Mouse (Mus musculus) liver, embryonic 16.5 days (tissue): ENCODE measurements around the gene Ext2. TPM values are rescaled to one million over a fixed set of nuclear protein-coding genes. Genes with fewer than 3 reads are reported as not detected.

ENCODE experiments used
- ATAC-seq: fragments of 200-750 bp; cut with Nextera tagmentation; 2 replicates; pipeline ENCODE4 v1.8.0; 2017; ENCODE audit warnings: low read depth, mild to moderate bottlenecking, moderate number of reproducible peaks, moderate library complexity
- H3K27ac ChIP-seq: fragments of 300-500 bp; sonication (generic); 2 replicates; pipeline ENCODE4 v1.5.1; 2014; ENCODE audit warnings: mild to moderate bottlenecking, low read length
- H3K27me3 ChIP-seq: fragments of 300-500 bp; sonication (generic); 2 replicates; pipeline ENCODE4 v1.6.1; 2014; ENCODE audit warnings: low read depth, low read length, mixed read lengths; ENCODE audit not compliant: control insufficient read depth, insufficient read depth
- H3K36me3 ChIP-seq: fragments of 300-500 bp; sonication (generic); 2 replicates; pipeline ENCODE4 v1.6.1; 2014; ENCODE audit warnings: mild to moderate bottlenecking; ENCODE audit not compliant: control insufficient read depth, insufficient read depth
- H3K4me1 ChIP-seq: fragments of 300-500 bp; sonication (generic); 2 replicates; pipeline ENCODE4 v1.6.1; 2014; ENCODE audit warnings: low read depth, low read length, mixed read lengths; ENCODE audit not compliant: control insufficient read depth
- H3K4me2 ChIP-seq: fragments of 300-500 bp; sonication (generic); 2 replicates; pipeline ENCODE4 v1.6.1; 2014; ENCODE audit warnings: low read depth, low read length, mixed read lengths
- H3K4me3 ChIP-seq: fragments of 300-500 bp; sonication (generic); 2 replicates; pipeline ENCODE4 v1.5.1; 2014; ENCODE audit warnings: low read depth, mild to moderate bottlenecking, low read length
- H3K9ac ChIP-seq: fragments of 300-500 bp; sonication (generic); 2 replicates; pipeline ENCODE4 v1.6.1; 2014; ENCODE audit warnings: low read depth, low read length
- H3K9me3 ChIP-seq: fragments of 300-500 bp; sonication (generic); replicated peaks from 2 replicates; pipeline ENCODE4 v1.6.1; 2016; ENCODE audit warnings: low read length; ENCODE audit not compliant: control insufficient read depth
- WGBS: fragments of 180-500 bp; shearing (Covaris S2); extraction: QIAGEN DNeasy Blood & Tissue Kit; methylation state at CpG from one replicate; pipeline ENCODE4 v1.1.7; 2014; ENCODE audit not compliant: insufficient replicate concordance; 5-methylcytosine and 5-hydroxymethylcytosine counted together
- polyA plus RNA-seq: library from polyadenylated mRNA; unstranded; fragments of >200 nt; fragmentation: Nextera tagmentation; extraction: Ambion mirVana; gene quantifications from 2 replicates; pipeline ENCODE4 v1.2.1, GENCODE M21; 2015

Gene Ext2
- polyA plus RNA-seq, 1 experiment from 2014 or later = 27.0 TPM

GRCm38 (mm10) chr2:93744346-93745229 is 77.8 kb downstream of the Ext2 start:
- H3K4me3 ChIP-seq = no peak overlapping the region
- H3K4me2 ChIP-seq = no peak overlapping the region
- 55% methylated on average over 11 of the region's 11 CpGs for WGBS
- peak; percentile 19; the same call in 1 of the 2 replicates for ATAC-seq
- H3K27me3 ChIP-seq = no peaks in the 10 kb centered on the region
- H3K27ac ChIP-seq = no peak overlapping the region; the same call in 1 of the 2 replicates
- H3K9me3 ChIP-seq = no peaks in the 10 kb centered on the region
- peaks cover 3% of the 10 kb centered on the region for H3K4me1 ChIP-seq
- H3K36me3 ChIP-seq = no peaks in the 10 kb centered on the region
- no peak overlapping the region for H3K9ac ChIP-seq

- Histone ChIP-seq H3K9me3 (no peaks in the 10 kb centered on the region), H3K9ac (no peak overlapping the region), H3K4me3 (no peak overlapping the region), H3K4me2 (no peak overlapping the region), H3K4me1 (peaks cover 5% of the 10 kb centered on the region), H3K27me3 (no peaks in the 10 kb centered on the region), H3K27ac (no peak overlapping the region), H3K36me3 (no peaks in the 10 kb centered on the region)
- ATAC-seq = no peak
- 70% methylated on average over 7 of the region's 7 CpGs for WGBS
Measured at GRCm38 (mm10) chr2:93741700-93742099, 80.7 kb downstream of the Ext2 start.

GRCm38 (mm10) chr2:93739044-93739569 is 83.3 kb downstream of the Ext2 start:
- Histone ChIP-seq H3K4me2 (no peak overlapping the region), H3K9ac (no peak overlapping the region), H3K27me3 (no peaks in the 10 kb centered on the region), H3K9me3 (no peaks in the 10 kb centered on the region), H3K27ac (no peak overlapping the region), H3K4me1 (peaks cover 2% of the 10 kb centered on the region; the same call in 1 of the 2 replicates), H3K36me3 (no peaks in the 10 kb centered on the region), H3K4me3 (no peak overlapping the region)
- WGBS = 58% methylated on average over 5 of the region's 5 CpGs
- peak; percentile 30; the same call in 1 of the 2 replicates for ATAC-seq

GRCm38 (mm10) chr2:93737146-93737545 is 85.2 kb downstream of the Ext2 start:
- no peak overlapping the region for H3K4me2 ChIP-seq
- no peak overlapping the region for H3K27ac ChIP-seq
- no peak overlapping the region for H3K4me3 ChIP-seq
- 71% methylated on average over 8 of the region's 8 CpGs for WGBS
- no peak overlapping the region for H3K9ac ChIP-seq
- H3K4me1 ChIP-seq = peaks cover 2% of the 10 kb centered on the region; the same call in 1 of the 2 replicates
- no peaks in the 10 kb centered on the region for H3K9me3 ChIP-seq
- no peak for ATAC-seq
- no peaks in the 10 kb centered on the region for H3K27me3 ChIP-seq
- H3K36me3 ChIP-seq = no peaks in the 10 kb centered on the region

- 72% methylated on average over 7 of the region's 7 CpGs for WGBS
Measured at GRCm38 (mm10) chr2:93732658-93733057, 89.7 kb downstream of the Ext2 start.

GRCm38 (mm10) chr2:93729585-93729984 is 92.8 kb downstream of the Ext2 start:
- Histone ChIP-seq H3K4me2 (no peak overlapping the region), H3K4me3 (no peak overlapping the region), H3K4me1 (no peaks in the 10 kb centered on the region), H3K27ac (no peak overlapping the region), H3K9ac (no peak overlapping the region), H3K27me3 (no peaks in the 10 kb centered on the region), H3K9me3 (no peaks in the 10 kb centered on the region), H3K36me3 (no peaks in the 10 kb centered on the region)
- ATAC-seq = no peak
- 78% methylated on average over 11 of the region's 11 CpGs for WGBS

More at GRCm38 (mm10) chr2:93732658-93733057, 89.7 kb downstream of the Ext2 start:
- H3K36me3 ChIP-seq = no peaks in the 10 kb centered on the region
- H3K4me1 ChIP-seq = no peaks in the 10 kb centered on the region
- no peak overlapping the region for H3K27ac ChIP-seq
- no peak overlapping the region for H3K4me2 ChIP-seq
- no peak overlapping the region for H3K4me3 ChIP-seq
- H3K27me3 ChIP-seq = no peaks in the 10 kb centered on the region
- no peak for ATAC-seq
- H3K9me3 ChIP-seq = no peaks in the 10 kb centered on the region
- no peak overlapping the region for H3K9ac ChIP-seq

- 62% methylated on average over 2 of the region's 2 CpGs for WGBS
- ATAC-seq = peak; percentile 61
- no peak overlapping the region for H3K4me2 ChIP-seq
- no peaks in the 10 kb centered on the region for H3K9me3 ChIP-seq
- H3K4me1 ChIP-seq = no peaks in the 10 kb centered on the region; the same call in 1 of the 2 replicates
- H3K27ac ChIP-seq = peak overlapping the region; percentile 60
- no peak overlapping the region for H3K9ac ChIP-seq
- H3K36me3 ChIP-seq = no peaks in the 10 kb centered on the region
- H3K4me3 ChIP-seq = no peak overlapping the region
- no peaks in the 10 kb centered on the region for H3K27me3 ChIP-seq
Measured at GRCm38 (mm10) chr2:93723138-93723744, 99.1 kb downstream of the Ext2 start.

GRCm38 (mm10) chr2:93720956-93721355 is 101.4 kb downstream of the Ext2 start:
- Histone ChIP-seq H3K9ac (no peak overlapping the region; the same call in 1 of the 2 replicates), H3K27me3 (no peaks in the 10 kb centered on the region), H3K4me1 (no peaks in the 10 kb centered on the region; the same call in 1 of the 2 replicates), H3K9me3 (no peaks in the 10 kb centered on the region), H3K36me3 (no peaks in the 10 kb centered on the region), H3K4me2 (no peak overlapping the region), H3K4me3 (no peak overlapping the region), H3K27ac (peak overlapping the region; percentile 71)
- peak; percentile 87 for ATAC-seq
- WGBS = 67% methylated on average over 1 of the region's 1 CpGs
